Mouse (Mus musculus): ENCODE results near the gene Inpp5k. TPM values are rescaled to one million over a fixed set of nuclear protein-coding genes. Genes with fewer than 3 reads are reported as not detected.
A peak's percentile ranks its signal among the peaks of the same experiment; 100 is the strongest.

Inpp5k gene
- polyA plus RNA-seq, 1 experiment = 58.2 TPM

GRCm38 (mm10) chr11:75643323-75643722, 12.5 kb downstream of the Inpp5k start:
- no peak for TF ChIP-seq POLR2A (IDR thresholded peaks at IDR 0.05; ENCODE audit: borderline replicate concordance, control insufficient read depth, low read depth, low read length)
- TF ChIP-seq CTCF (IDR thresholded peaks at IDR 0.05; ENCODE audit: control insufficient read depth, insufficient read depth, low read length) = no peak
- WGBS = 93% methylated on average over 5 of the region's 5 CpGs
- no peak overlapping the region for H3K4me3 ChIP-seq (replicated peaks; ENCODE audit: control insufficient read depth, low read depth, low read length)
- no peak overlapping the region for H3K27ac ChIP-seq (ENCODE audit: control insufficient read depth, insufficient read depth, low read depth, low read length, poor library complexity)
- H3K4me1 ChIP-seq (ENCODE audit: control insufficient read depth, insufficient read depth, low read length) = peaks cover 11% of the 10 kb centered on the region

- 7% methylated on average over 9 of the region's 9 CpGs for WGBS
- Histone ChIP-seq H3K27ac (ENCODE audit: control insufficient read depth, insufficient read depth, low read depth, low read length, poor library complexity) (peak overlapping the region; percentile 80), H3K4me3 (replicated peaks; ENCODE audit: control insufficient read depth, low read depth, low read length) (no peak overlapping the region), H3K4me1 (ENCODE audit: control insufficient read depth, insufficient read depth, low read length) (peaks cover 14% of the 10 kb centered on the region)
- TF ChIP-seq CTCF (IDR thresholded peaks at IDR 0.05; ENCODE audit: control insufficient read depth, insufficient read depth, low read length) (no peak), POLR2A (IDR thresholded peaks at IDR 0.05; ENCODE audit: borderline replicate concordance, control insufficient read depth, low read depth, low read length) (no peak)
These were observed 13.9 kb downstream of the Inpp5k start for GRCm38 (mm10) chr11:75644684-75645083.

DNA sequence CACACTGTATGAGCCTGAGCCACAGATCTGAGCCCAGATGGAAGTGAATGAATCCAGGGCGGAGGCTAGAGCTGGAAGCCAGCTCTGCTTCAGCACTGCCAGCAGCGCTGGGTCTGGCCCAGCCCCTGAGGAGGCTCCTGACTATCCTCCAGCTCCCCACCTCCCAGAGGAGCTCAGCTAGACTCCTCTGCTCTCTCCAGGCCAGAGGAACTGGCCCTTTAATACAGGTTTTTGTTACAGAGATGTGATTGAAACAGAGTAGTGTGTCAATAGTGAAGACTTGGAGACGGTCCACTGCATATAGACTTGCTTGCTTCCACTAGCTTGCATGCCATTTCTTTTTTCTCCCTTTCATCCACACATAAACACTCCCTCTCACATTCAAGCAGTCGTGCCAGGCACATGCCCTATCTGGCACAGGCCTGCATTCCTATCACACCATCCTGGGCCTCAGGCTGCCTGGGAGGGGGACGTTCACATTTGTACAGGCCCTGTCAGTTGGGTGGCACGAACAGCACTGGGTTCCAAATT, 17.0 kb downstream of the Inpp5k start:
- 77% methylated on average over 6 of the region's 6 CpGs for WGBS
- Histone ChIP-seq H3K4me1 (ENCODE audit: control insufficient read depth, insufficient read depth, low read length) (peaks cover 20% of the 10 kb centered on the region), H3K4me3 (replicated peaks; ENCODE audit: control insufficient read depth, low read depth, low read length) (no peak overlapping the region), H3K27ac (ENCODE audit: control insufficient read depth, insufficient read depth, low read depth, low read length, poor library complexity) (no peak overlapping the region)
- TF ChIP-seq POLR2A (IDR thresholded peaks at IDR 0.05; ENCODE audit: borderline replicate concordance, control insufficient read depth, low read depth, low read length) (no peak), CTCF (IDR thresholded peaks at IDR 0.05; ENCODE audit: control insufficient read depth, insufficient read depth, low read length) (no peak)

DNA sequence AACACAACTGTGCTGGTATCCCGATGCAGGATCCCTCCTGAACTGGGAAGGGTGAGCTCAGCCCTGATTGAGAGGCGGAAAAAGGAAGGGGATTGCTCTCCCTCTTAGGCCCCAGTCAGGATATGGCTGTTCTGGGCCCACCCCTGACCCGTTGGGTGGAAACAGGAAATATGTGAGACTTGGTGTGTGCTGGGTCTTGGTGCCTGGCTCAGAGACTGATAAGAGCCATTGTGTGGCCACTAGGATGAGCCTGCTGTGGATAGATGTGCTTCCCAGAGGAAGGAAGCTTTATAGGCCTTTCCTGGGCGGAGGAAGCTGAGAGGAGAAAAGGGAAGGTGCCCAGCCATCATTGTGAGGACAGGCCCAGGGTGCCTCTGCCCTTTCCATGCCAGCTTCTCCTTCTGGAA, 18.4 kb downstream of the Inpp5k start:
- TF ChIP-seq POLR2A (IDR thresholded peaks at IDR 0.05; ENCODE audit: borderline replicate concordance, control insufficient read depth, low read depth, low read length) (no peak), CTCF (IDR thresholded peaks at IDR 0.05; ENCODE audit: control insufficient read depth, insufficient read depth, low read length) (no peak)
- no peak overlapping the region for H3K4me3 ChIP-seq (replicated peaks; ENCODE audit: control insufficient read depth, low read depth, low read length)
- peak overlapping the region; percentile 2; the same call in 1 of the 2 replicates for H3K27ac ChIP-seq (ENCODE audit: control insufficient read depth, insufficient read depth, low read depth, low read length, poor library complexity)
- H3K4me1 ChIP-seq (ENCODE audit: control insufficient read depth, insufficient read depth, low read length) = peaks cover 17% of the 10 kb centered on the region
- WGBS = 23% methylated on average over 4 of the region's 4 CpGs

- peak within 1 kb of the TSS; percentile 98 for H3K4me3 ChIP-seq (replicated peaks; ENCODE audit: control insufficient read depth, low read depth, low read length)
- 85% methylated on average over 7 of the region's 7 CpGs for WGBS
- no peak for TF ChIP-seq POLR2A (IDR thresholded peaks at IDR 0.05; ENCODE audit: borderline replicate concordance, control insufficient read depth, low read depth, low read length)
- TF ChIP-seq CTCF (IDR thresholded peaks at IDR 0.05; ENCODE audit: control insufficient read depth, insufficient read depth, low read length) = no peak
- H3K4me1 ChIP-seq (ENCODE audit: control insufficient read depth, insufficient read depth, low read length) = peaks cover 13% of the 10 kb centered on the region
- peak within 1 kb of the TSS; percentile 99 for H3K27ac ChIP-seq (ENCODE audit: control insufficient read depth, insufficient read depth, low read depth, low read length, poor library complexity)
These were observed 19.5 kb downstream of the Inpp5k start, which contains the start of gene Myo1c for GRCm38 (mm10) chr11:75650311-75650710. Gene Myo1c (plus strand): TSS chr11:75650504.

DNA sequence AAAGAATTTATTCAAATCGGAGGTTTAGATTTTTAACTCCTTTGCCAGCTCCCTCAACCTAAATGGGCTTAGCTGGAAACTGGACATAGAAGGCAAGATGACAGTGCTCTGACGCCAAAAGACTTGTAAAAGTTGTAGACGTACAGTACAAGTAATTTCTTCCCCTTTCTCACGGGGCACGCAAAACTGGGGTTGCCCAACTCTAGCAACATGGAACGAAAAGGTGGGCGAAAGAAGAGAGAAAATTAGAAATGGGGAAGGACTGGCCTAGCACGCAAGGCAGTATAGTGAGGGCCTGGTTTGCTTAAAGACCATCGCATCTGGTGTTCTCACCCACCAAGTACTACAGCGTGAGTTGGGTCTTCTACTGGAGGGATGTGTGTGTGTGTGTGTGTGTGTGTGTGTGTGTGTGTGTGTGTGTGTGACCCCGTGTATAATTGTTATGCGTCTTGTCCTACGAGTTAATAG, 20.2 kb downstream of the Inpp5k start:
- WGBS = 8% methylated on average over 13 of the region's 13 CpGs
- H3K4me1 ChIP-seq (ENCODE audit: control insufficient read depth, insufficient read depth, low read length) = peaks cover 11% of the 10 kb centered on the region
- no peak for TF ChIP-seq CTCF (IDR thresholded peaks at IDR 0.05; ENCODE audit: control insufficient read depth, insufficient read depth, low read length)
- no peak for TF ChIP-seq POLR2A (IDR thresholded peaks at IDR 0.05; ENCODE audit: borderline replicate concordance, control insufficient read depth, low read depth, low read length)
- peak overlapping the region; percentile 98 for H3K4me3 ChIP-seq (replicated peaks; ENCODE audit: control insufficient read depth, low read depth, low read length)
- peak overlapping the region; percentile 99 for H3K27ac ChIP-seq (ENCODE audit: control insufficient read depth, insufficient read depth, low read depth, low read length, poor library complexity)

- Histone ChIP-seq H3K4me1 (ENCODE audit: control insufficient read depth, insufficient read depth, low read length) (peaks cover 11% of the 10 kb centered on the region), H3K27ac (ENCODE audit: control insufficient read depth, insufficient read depth, low read depth, low read length, poor library complexity) (peak overlapping the region; percentile 99), H3K4me3 (replicated peaks; ENCODE audit: control insufficient read depth, low read depth, low read length) (peak overlapping the region; percentile 98)
- peak; percentile 6; the same call in 1 of the 2 replicates for TF ChIP-seq CTCF (IDR thresholded peaks at IDR 0.05; ENCODE audit: control insufficient read depth, insufficient read depth, low read length)
- TF ChIP-seq POLR2A (IDR thresholded peaks at IDR 0.05; ENCODE audit: borderline replicate concordance, control insufficient read depth, low read depth, low read length) = peak; percentile 75
- WGBS = under 1% methylated on average over 54 of the region's 54 CpGs
These were observed 20.8 kb downstream of the Inpp5k start for GRCm38 (mm10) chr11:75651426-75652221.

DNA sequence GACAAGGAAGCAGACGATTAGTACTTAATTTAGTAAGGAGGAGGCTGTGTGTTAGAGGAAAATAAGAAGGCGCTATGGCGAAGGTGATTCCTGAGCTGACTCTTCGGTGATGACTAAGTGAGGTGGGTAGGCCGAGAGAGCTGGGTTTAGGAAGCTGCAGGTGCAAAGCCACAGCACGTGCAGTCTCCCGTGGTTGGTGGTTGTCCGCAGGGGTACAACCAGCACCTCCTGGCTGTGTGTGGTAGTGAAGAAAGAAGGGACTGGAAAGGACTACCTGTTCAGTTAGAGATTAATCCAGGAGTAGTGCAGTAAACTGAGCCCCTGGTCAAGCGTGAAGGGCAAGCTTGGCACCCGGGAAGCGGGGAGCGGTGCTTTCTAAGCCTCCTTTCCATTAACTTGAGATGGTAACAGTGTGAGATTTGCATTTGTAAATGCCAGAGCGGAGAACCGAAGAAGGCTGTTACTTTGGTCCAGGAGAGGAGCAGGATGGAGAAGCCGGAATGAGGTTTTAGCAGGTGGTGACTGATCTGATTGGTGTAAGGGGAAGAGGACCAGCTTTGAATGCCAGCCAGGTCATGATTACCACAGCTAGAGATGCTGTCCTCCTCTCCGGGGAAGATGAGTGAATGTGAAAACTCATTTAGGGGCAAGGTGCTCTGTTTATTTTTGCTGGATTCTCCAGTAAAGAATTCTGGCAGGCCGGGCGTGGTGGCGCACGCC, 21.6 kb downstream of the Inpp5k start:
- peaks cover 13% of the 10 kb centered on the region for H3K4me1 ChIP-seq (ENCODE audit: control insufficient read depth, insufficient read depth, low read length)
- peak overlapping the region; percentile 98 for H3K4me3 ChIP-seq (replicated peaks; ENCODE audit: control insufficient read depth, low read depth, low read length)
- no peak for TF ChIP-seq CTCF (IDR thresholded peaks at IDR 0.05; ENCODE audit: control insufficient read depth, insufficient read depth, low read length)
- TF ChIP-seq POLR2A (IDR thresholded peaks at IDR 0.05; ENCODE audit: borderline replicate concordance, control insufficient read depth, low read depth, low read length) = no peak
- WGBS = 27% methylated on average over 20 of the region's 20 CpGs
- H3K27ac ChIP-seq (ENCODE audit: control insufficient read depth, insufficient read depth, low read depth, low read length, poor library complexity) = peak overlapping the region; percentile 99
